Mouse (Mus musculus) kidney, adult 2 months (tissue): ENCODE data around the gene Mmgt1.

Experiments
- CTCF ChIP-seq: fragments of 200-500 bp; conservative IDR thresholded peaks from 2 replicates; pipeline ENCODE4 v1.5.1; 2011; ENCODE audit warnings: low read depth, mild to moderate bottlenecking, control low read depth, low read length, moderate library complexity, mixed read lengths; ENCODE audit not compliant: insufficient read depth, insufficient read length
- POLR2A ChIP-seq: fragments of 200-500 bp; IDR thresholded peaks from one replicate; pipeline ENCODE4 v1.6.1; 2011; ENCODE audit warnings: low read depth, low read length, control low read depth

- no peak for TF ChIP-seq CTCF
- no peak for TF ChIP-seq POLR2A
These were observed 11.9 kb upstream of the Mmgt1 start, which contains the start of gene Slc9a6 for GRCm38 (mm10) chrX:56609623-56610317.
